Mouse (Mus musculus): ENCODE measurements around the gene Nxt1. TPM values are rescaled to one million over a fixed set of nuclear protein-coding genes. Genes with fewer than 3 reads are reported as not detected.

Gene Nxt1
- 18.9 TPM for polyA plus RNA-seq (2015; fragmentation: Illumina TruSeq; extraction: RNeasy Lipid Tissue Mini Kit (QIAGEN cat#74804); ENCODE audit: low read depth, low replicate concordance)

DNA sequence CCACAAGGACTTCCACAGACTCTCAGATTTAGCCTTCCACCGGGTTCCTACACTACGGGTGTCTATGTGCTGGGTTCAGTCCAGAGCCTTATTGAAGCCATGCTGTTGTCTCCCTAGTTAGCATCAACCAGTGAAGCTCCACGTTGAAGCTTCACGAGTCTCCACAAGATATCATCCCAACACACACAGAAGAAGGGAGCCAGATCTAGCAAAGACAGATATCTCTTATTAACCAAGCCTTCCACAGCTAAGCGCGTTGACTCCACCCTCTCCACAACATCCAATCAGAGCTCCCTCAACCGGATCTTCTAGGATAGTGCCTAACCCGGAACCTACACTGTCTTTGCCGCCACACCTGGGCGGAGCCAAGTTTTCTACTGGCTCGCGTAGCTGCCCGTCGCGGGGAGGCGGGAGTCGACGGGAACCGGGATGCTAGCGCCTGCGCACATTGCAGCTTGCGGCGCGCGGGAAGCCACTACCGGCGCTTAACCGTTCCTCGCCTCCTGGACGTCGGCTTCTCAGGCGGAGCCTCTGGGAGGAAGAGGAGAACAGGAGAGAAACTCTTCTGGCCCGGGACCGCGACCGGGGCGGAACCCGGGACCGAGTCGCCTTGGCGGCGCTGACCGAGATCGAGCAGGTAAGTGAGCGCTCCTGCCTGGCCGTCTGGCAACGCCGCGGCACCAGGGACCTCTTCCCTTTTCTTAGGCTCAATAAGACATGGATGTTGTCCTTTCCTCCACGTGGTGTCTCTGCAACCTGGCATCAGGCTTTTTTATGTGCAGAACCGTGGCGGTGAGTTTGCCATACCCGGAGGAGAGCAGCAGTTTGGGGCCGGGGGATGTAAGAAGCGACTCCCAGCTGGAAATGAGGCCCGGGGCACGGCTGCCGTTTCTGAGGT lies at the start of gene Nxt1:
Nxt1 (plus strand) TSS at position 403 of the 898 bp plus-strand sequence.

DNA sequence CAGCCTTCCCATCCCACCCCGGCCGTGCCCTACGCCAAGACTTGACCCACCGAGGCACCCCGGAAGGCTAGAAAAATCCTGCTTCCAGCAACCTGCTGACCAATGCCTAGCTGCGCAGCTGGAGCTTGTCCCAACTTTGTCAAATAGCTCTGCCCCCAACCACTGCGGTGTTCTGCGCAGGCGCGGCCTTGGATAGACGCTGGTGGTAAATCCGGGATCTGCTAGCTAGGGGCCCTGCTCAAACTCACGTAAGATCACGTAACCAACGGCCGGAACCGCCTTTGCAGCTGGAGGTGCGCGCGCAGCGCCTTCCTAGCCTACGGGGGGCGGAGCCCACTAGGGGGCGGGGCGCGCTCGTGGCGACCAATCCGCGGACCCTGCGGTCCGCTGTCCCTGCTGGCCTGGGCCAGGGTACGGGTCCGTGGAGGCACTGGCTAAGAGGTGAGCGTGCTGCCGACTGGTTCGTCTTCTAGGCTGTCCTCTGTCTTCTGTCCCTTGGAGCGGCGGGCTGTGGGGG lies 8.4 kb downstream of the Nxt1 start, which contains the start of gene Gzf1:
Gzf1 (plus strand) TSS at position 249 of the 517 bp plus-strand sequence.

Other genes with a start within 250 kb of the Nxt1 start
- 3.0 TPM for gene Cd93, start 229.0 kb upstream of the Nxt1 start, polyA plus RNA-seq (2015; fragmentation: Illumina TruSeq; extraction: RNeasy Lipid Tissue Mini Kit (QIAGEN cat#74804); ENCODE audit: low read depth, low replicate concordance)
- gene Gzf1, start 8.4 kb downstream of the Nxt1 start, polyA plus RNA-seq (2015; fragmentation: Illumina TruSeq; extraction: RNeasy Lipid Tissue Mini Kit (QIAGEN cat#74804); ENCODE audit: low read depth, low replicate concordance), result 28.2 TPM
- 321 TPM for gene Napb, start 59.9 kb downstream of the Nxt1 start, polyA plus RNA-seq (2015; fragmentation: Illumina TruSeq; extraction: RNeasy Lipid Tissue Mini Kit (QIAGEN cat#74804); ENCODE audit: low read depth, low replicate concordance)
- gene Cstl1, start 77.8 kb downstream of the Nxt1 start, polyA plus RNA-seq (2015; fragmentation: Illumina TruSeq; extraction: RNeasy Lipid Tissue Mini Kit (QIAGEN cat#74804); ENCODE audit: low read depth, low replicate concordance), result not detected
- gene Cst11, start 98.9 kb downstream of the Nxt1 start, polyA plus RNA-seq (2015; fragmentation: Illumina TruSeq; extraction: RNeasy Lipid Tissue Mini Kit (QIAGEN cat#74804); ENCODE audit: low read depth, low replicate concordance), result not detected
- not detected for gene 8030411F24Rik, start 109.4 kb downstream of the Nxt1 start, polyA plus RNA-seq (2015; fragmentation: Illumina TruSeq; extraction: RNeasy Lipid Tissue Mini Kit (QIAGEN cat#74804); ENCODE audit: low read depth, low replicate concordance)
- gene Cst12, start 116.8 kb downstream of the Nxt1 start, polyA plus RNA-seq (2015; fragmentation: Illumina TruSeq; extraction: RNeasy Lipid Tissue Mini Kit (QIAGEN cat#74804); ENCODE audit: low read depth, low replicate concordance), result not detected
- not detected for gene Cst8, start 126.2 kb downstream of the Nxt1 start, polyA plus RNA-seq (2015; fragmentation: Illumina TruSeq; extraction: RNeasy Lipid Tissue Mini Kit (QIAGEN cat#74804); ENCODE audit: low read depth, low replicate concordance)
- gene Cst13, start 147.5 kb downstream of the Nxt1 start, polyA plus RNA-seq (2015; fragmentation: Illumina TruSeq; extraction: RNeasy Lipid Tissue Mini Kit (QIAGEN cat#74804); ENCODE audit: low read depth, low replicate concordance), result not detected
- gene Cst9, start 162.5 kb downstream of the Nxt1 start, polyA plus RNA-seq (2015; fragmentation: Illumina TruSeq; extraction: RNeasy Lipid Tissue Mini Kit (QIAGEN cat#74804); ENCODE audit: low read depth, low replicate concordance), result not detected
- not detected for gene 9230104L09Rik, start 192.4 kb downstream of the Nxt1 start, polyA plus RNA-seq (2015; fragmentation: Illumina TruSeq; extraction: RNeasy Lipid Tissue Mini Kit (QIAGEN cat#74804); ENCODE audit: low read depth, low replicate concordance)
- 3,491 TPM for gene Cst3, start 203.1 kb downstream of the Nxt1 start, polyA plus RNA-seq (2015; fragmentation: Illumina TruSeq; extraction: RNeasy Lipid Tissue Mini Kit (QIAGEN cat#74804); ENCODE audit: low read depth, low replicate concordance)